Mouse (Mus musculus) hindbrain, embryonic 10.5 days (tissue): ENCODE results near the gene Slc38a3. TPM values are rescaled to one million over a fixed set of nuclear protein-coding genes. Genes with fewer than 3 reads are reported as not detected.

ENCODE experiments used
- DNase-seq: peaks from one replicate; pipeline ENCODE4 v3.0.0-alpha.2; 2017; ENCODE audit warnings: low spot score
- H3K27ac ChIP-seq: fragments of 300-500 bp; sonication (generic); 2 replicates; pipeline ENCODE4 v1.5.1; 2016; ENCODE audit warnings: mild to moderate bottlenecking, moderate library complexity
- H3K27me3 ChIP-seq: fragments of 300-500 bp; sonication (generic); 2 replicates; pipeline ENCODE4 v1.6.1; 2016; ENCODE audit warnings: mild to moderate bottlenecking; ENCODE audit not compliant: poor library complexity, insufficient read depth, severe bottlenecking
- H3K36me3 ChIP-seq: fragments of 300-500 bp; sonication (generic); 2 replicates; pipeline ENCODE4 v1.6.1; 2016; ENCODE audit warnings: mild to moderate bottlenecking, moderate library complexity
- H3K4me1 ChIP-seq: fragments of 300-500 bp; sonication (generic); replicated peaks from 2 replicates; pipeline ENCODE4 v1.6.1; 2016; ENCODE audit warnings: mild to moderate bottlenecking
- H3K4me3 ChIP-seq: fragments of 300-500 bp; sonication (generic); 2 replicates; pipeline ENCODE4 v1.5.1; 2016; ENCODE audit warnings: mild to moderate bottlenecking, moderate library complexity
- H3K9me3 ChIP-seq: fragments of 300-500 bp; sonication (generic); 2 replicates; pipeline ENCODE4 v1.6.1; 2016; ENCODE audit warnings: mild to moderate bottlenecking, moderate library complexity
- WGBS: fragments of 180-500 bp; shearing (Covaris S2); methylation state at CpG from one replicate; pipeline ENCODE4 v1.1.7; 2016; 5-methylcytosine and 5-hydroxymethylcytosine counted together
- polyA plus RNA-seq: library from polyadenylated mRNA; unstranded; fragments of >200 nt; fragmentation: Nextera tagmentation; extraction: Ambion mirVana; gene quantifications from 2 replicates; pipeline ENCODE4 v1.2.1, GENCODE M21; 2016

Gene Slc38a3
- polyA plus RNA-seq, 1 experiment from 2014 or later, result 7.2 TPM

DNA sequence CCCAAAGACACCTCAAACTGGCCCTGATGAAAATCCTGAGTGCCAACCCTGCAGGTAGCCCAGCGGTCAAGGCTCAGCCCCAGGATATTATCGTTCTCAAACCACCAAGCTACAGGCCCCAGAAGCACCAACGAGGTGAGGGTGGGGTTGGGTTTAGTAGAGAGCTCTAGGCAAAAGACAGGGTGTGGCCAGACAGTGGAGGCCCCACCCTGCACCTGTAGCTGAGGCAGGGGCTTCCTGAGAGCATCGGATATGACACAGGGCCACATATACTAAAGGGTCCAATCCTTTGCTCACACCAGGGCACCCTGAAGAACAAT is 40.0 kb downstream of the Slc38a3 start:
- peaks cover 100% of the 10 kb centered on the region for H3K4me1 ChIP-seq
- H3K4me3 ChIP-seq, result peak overlapping the region; percentile 87
- H3K27ac ChIP-seq, result peak overlapping the region; percentile 99
- no peaks in the 10 kb centered on the region for H3K9me3 ChIP-seq
- H3K36me3 ChIP-seq, result peaks cover 54% of the 10 kb centered on the region
- no peaks in the 10 kb centered on the region for H3K27me3 ChIP-seq
- 30% methylated on average over 4 of the region's 4 CpGs for WGBS
- no peak for DNase-seq

DNA sequence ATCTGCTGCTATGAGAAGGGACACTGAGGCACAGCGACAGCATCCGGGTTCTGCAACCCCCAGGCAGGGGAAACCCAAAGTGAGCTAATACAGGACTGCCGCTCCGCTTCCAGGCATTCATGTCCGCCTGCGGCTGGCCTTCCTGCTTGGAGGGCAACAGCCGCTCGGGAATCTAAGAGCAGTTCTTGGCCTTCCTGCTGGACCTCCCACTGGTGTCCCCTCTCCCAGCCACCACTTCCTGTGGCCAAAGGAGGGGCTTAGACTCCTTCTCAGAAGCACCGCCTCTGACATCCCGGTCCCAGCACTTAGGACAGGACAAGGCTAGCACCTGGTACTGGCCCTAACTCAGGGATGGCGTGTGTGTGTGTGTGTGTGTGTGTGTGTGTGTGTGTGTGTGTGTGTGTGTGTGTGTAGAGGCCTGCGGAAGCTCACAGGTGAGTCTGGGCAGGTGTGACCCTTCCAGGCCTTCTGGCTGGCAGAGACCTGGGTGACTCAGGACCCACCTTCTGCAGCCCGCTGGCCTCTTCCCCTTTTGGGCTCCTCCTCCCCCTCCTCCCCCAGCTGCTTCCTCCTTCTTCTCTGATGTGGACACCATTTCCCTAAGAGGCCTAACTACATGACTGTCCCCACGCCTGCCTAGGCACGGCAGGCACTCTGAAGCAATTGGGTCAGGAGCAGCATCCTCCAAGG is 40.5 kb downstream of the Slc38a3 start:
- Histone ChIP-seq H3K4me3 (peak overlapping the region; percentile 87), H3K4me1 (peaks cover 100% of the 10 kb centered on the region), H3K27me3 (no peaks in the 10 kb centered on the region), H3K36me3 (peaks cover 59% of the 10 kb centered on the region), H3K27ac (peak overlapping the region; percentile 99), H3K9me3 (no peaks in the 10 kb centered on the region)
- DNase-seq, result peak; percentile 42
- 40% methylated on average over 15 of the region's 15 CpGs for WGBS

DNA sequence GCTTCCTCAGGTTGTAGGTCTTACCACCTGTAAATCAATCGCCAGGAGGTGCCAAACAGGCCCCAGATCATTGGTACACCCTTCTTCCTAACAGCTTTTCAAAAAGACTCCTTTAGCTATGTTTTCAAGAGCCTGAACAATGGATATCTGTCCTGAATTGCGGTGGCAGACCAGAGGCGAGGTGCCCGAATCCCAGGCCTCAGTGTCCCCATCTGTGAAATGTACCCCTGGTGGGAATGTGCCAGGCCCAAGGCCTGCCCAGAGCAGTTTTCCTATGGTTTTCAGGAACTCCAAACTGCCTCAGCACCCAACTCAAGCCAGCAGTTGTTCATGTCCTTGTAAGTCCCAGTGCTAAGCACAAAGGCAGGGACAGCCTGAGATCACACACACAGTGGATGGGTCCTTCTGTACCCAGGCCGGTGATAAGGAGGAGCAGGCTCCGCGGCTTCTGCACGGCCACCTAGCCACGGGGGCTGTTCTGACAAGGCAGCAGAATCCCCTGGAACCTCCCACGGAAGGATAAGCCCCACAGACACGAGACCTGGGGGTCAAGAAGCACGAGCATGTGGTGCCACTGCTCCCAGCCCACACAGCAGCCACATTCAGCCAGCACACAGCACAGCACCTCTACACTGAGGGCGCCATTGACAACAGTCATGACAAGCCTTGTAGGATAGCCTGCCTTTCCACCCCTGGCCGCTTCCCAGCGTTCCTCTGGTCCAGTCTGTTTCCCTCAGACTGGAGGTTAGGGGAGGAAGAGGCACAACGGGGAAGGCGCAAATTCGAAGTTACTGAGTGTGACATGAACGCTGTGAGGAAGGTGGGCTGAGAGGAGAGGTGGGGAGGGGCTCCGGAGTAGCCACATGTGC is 41.7 kb downstream of the Slc38a3 start:
- Histone ChIP-seq H3K36me3 (peaks cover 66% of the 10 kb centered on the region), H3K27me3 (no peaks in the 10 kb centered on the region), H3K4me3 (peak overlapping the region; percentile 87), H3K9me3 (no peaks in the 10 kb centered on the region), H3K4me1 (peaks cover 91% of the 10 kb centered on the region), H3K27ac (peak overlapping the region; percentile 99)
- DNase-seq, result no peak
- WGBS, result 26% methylated on average over 20 of the region's 20 CpGs

DNA sequence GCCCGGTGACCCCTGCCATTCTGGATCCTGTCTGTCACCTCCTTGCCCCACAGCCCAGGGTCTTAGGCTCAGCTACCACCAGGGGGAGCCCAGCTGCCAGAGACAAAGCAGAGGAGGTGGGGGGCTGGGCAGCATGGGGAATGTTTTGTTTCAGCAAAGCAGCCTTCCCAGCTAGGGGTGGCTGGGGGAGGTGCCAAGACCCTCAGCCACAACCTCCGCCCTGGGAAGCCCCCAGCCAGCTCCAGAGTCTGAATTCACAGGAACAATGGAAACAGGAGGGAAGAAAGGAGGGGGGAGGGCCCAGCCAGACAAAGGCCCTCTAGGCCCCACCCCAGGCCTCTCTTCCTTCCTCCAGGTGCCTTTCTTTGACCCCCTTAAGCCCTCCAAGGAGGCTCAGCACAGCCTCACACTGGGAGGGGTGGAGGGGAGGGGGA is 42.5 kb downstream of the Slc38a3 start:
- Histone ChIP-seq H3K27ac (peak overlapping the region; percentile 99), H3K36me3 (peaks cover 66% of the 10 kb centered on the region), H3K9me3 (no peaks in the 10 kb centered on the region), H3K4me3 (peak overlapping the region; percentile 87), H3K27me3 (no peaks in the 10 kb centered on the region), H3K4me1 (peaks cover 84% of the 10 kb centered on the region)
- WGBS, result 0% methylated on average over 2 of the region's 2 CpGs
- peak; percentile 96 for DNase-seq

DNA sequence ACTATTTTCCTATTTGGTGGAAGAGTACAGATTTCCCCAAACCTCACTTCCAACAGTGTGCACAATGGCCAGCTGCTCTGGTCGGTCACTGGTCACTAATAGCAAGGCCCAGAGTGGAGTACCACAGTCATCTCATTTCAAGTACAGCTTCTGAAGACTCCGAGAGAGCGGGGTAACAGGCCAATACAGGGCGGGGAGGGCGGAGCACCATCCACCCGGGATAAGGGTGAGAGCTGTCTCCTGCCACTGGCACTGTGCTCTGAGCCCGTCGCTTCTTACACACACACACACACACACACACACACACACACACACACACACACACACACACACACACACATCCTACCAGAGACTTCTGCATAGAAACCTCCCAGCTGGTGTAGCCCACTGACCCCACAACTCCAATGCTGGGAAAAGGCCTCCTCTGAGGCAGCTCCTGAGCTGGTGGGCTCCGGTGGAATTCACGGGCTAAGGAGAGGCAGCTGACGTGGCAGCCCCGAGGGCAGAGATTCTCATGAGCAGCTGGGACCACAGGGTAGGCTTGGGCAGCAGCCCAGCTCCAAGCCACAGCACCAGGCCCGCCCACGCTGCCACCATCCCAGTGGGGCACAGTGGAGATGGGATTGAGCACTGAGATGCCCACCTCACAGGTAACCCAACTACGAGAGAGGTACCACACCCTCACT is 43.0 kb downstream of the Slc38a3 start:
- H3K36me3 ChIP-seq, result peaks cover 66% of the 10 kb centered on the region
- H3K4me1 ChIP-seq, result peaks cover 78% of the 10 kb centered on the region
- 35% methylated on average over 15 of the region's 15 CpGs for WGBS
- DNase-seq, result no peak
- H3K4me3 ChIP-seq, result peak overlapping the region; percentile 87
- no peaks in the 10 kb centered on the region for H3K9me3 ChIP-seq
- no peaks in the 10 kb centered on the region for H3K27me3 ChIP-seq
- H3K27ac ChIP-seq, result peak overlapping the region; percentile 99

DNA sequence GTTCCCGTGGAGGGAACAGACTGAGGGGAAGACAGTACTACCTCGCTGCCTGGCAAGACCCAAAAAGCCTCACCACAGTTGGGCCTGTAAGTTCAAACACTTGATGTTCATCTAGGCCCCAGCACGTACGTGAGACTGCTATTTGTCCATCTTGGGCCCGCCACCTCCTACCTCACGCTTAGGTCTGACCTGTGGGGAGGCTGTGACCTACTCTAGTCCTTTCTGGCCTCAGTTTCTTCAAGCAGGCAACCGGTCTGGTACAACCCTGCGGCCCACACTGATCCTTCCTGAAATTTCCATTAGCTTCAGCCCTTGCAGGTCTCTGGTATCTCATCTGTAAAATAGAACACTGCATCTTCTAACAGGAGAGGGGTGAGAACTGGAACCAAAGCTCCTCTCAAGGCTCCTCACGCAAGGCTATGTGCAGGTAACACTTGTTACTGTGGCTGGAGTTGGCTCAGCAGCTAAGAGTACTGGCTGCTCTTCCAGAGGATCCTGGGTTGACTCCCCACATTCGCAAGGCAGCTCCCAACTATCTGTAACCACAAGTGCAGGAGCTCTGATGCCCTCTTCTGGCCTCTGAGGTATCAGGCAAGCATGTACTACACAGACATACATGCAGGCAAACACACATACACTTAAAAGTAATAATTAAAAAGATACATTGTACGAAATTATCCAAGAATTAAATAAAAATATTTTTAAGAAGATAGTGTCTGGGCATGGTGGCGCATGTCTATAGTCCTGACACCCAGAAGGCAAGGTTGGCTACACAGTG is 43.8 kb downstream of the Slc38a3 start:
- peaks cover 74% of the 10 kb centered on the region for H3K36me3 ChIP-seq
- peaks cover 70% of the 10 kb centered on the region for H3K4me1 ChIP-seq
- H3K27ac ChIP-seq, result peak overlapping the region; percentile 99
- no peaks in the 10 kb centered on the region for H3K27me3 ChIP-seq
- DNase-seq, result no peak
- 0 out of 2 replicates have a peak overlapping the region, but pooled peaks have one; percentile 11 for H3K4me3 ChIP-seq
- 88% methylated on average over 12 of the region's 12 CpGs for WGBS
- H3K9me3 ChIP-seq, result no peaks in the 10 kb centered on the region

DNA sequence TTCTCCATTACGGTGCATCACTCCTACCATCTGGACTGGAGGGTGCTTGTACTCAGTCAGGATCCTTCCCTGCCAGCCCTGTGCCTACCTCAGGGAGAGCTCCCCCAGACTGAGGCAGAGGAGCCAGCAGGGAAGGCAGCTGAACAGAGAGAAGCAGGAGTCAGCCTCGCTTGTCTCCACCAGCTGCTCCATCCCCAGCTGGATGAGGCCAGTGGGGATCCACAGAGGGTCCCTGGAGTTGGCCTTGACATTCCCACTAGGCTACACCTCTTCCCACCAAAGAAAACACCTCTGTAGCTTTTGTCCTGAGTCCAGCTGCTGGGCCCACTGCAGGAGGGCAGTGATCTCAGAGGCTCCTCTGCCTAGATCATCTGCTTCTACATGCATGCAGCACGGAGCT is 44.4 kb downstream of the Slc38a3 start:
- DNase-seq, result no peak
- Histone ChIP-seq H3K27me3 (no peaks in the 10 kb centered on the region), H3K9me3 (no peaks in the 10 kb centered on the region), H3K4me1 (peaks cover 64% of the 10 kb centered on the region), H3K27ac (peak overlapping the region; percentile 99), H3K36me3 (peaks cover 79% of the 10 kb centered on the region), H3K4me3 (0 out of 2 replicates have a peak overlapping the region, but pooled peaks have one; percentile 11)
- 79% methylated on average over 3 of the region's 3 CpGs for WGBS

DNA sequence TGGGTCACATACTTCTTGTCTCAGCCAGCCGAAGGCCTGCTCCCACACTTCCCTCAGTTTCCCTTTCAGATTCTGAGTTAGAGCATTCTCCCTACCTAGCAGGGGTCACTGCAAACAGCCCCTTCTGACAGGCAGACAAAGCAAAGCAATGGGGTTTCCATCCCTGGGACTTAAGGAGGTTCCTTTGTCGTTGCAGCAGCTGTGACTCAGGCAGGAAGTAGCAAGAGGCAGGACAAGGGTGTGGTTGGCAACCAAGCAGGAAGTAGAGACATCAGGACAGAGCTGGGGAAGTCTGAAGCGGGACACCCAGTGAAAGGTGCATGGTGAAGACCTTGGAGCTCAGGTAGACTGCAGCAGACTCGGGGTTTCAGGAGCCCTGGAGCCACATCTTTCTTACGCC is 44.8 kb downstream of the Slc38a3 start:
- no peaks in the 10 kb centered on the region for H3K9me3 ChIP-seq
- DNase-seq, result no peak
- 67% methylated on average over 5 of the region's 5 CpGs for WGBS
- no peaks in the 10 kb centered on the region for H3K27me3 ChIP-seq
- H3K4me3 ChIP-seq, result no peak overlapping the region
- H3K27ac ChIP-seq, result peak overlapping the region; percentile 99
- peaks cover 84% of the 10 kb centered on the region for H3K36me3 ChIP-seq
- H3K4me1 ChIP-seq, result peaks cover 63% of the 10 kb centered on the region

DNA sequence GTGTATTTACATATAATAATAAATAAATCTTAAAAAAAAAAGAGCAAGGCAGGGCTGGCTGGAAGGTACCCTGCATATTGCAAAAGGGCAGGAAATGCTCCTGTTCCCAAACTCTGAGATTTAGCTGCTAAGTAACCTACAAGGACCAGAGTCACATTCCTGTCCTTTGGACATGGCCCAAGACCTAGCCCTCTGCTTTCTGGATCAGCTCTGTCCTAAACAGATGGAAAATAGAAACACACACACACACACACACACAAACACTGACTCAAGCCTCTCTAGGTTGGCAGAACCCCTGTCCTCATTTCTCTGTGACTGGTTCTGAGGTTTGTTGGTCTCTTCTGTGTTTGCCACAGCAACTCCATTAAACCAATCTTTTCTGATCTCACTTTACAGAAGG is 48.4 kb downstream of the Slc38a3 start:
- no peak for DNase-seq
- Histone ChIP-seq H3K27me3 (no peaks in the 10 kb centered on the region), H3K36me3 (peaks cover 97% of the 10 kb centered on the region), H3K4me3 (no peak overlapping the region), H3K9me3 (no peaks in the 10 kb centered on the region), H3K4me1 (peaks cover 39% of the 10 kb centered on the region), H3K27ac (no peak overlapping the region)

DNA sequence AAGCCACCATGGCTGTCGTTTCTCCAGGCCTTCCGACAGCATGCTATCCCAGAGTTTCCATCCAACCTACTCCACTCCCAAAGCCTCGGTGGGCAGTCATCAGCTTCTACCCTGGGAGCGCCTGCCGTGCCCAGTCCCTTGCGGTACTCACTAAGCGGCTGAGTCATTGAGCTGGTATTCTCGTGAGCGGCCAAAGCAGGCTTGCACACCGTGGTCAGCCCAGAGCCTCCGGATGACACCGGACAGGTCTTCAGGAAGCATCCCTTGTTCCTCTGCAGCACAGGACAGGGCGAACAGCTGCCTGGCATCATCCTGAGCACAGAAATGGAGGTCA is 49.8 kb downstream of the Slc38a3 start:
- Histone ChIP-seq H3K9me3 (no peaks in the 10 kb centered on the region), H3K4me1 (peaks cover 39% of the 10 kb centered on the region), H3K27me3 (no peaks in the 10 kb centered on the region), H3K4me3 (no peak overlapping the region), H3K36me3 (peaks cover 98% of the 10 kb centered on the region), H3K27ac (peak overlapping the region; percentile 53; the same call in 1 of the 2 replicates)
- 87% methylated on average over 13 of the region's 13 CpGs for WGBS
- no peak for DNase-seq

DNA sequence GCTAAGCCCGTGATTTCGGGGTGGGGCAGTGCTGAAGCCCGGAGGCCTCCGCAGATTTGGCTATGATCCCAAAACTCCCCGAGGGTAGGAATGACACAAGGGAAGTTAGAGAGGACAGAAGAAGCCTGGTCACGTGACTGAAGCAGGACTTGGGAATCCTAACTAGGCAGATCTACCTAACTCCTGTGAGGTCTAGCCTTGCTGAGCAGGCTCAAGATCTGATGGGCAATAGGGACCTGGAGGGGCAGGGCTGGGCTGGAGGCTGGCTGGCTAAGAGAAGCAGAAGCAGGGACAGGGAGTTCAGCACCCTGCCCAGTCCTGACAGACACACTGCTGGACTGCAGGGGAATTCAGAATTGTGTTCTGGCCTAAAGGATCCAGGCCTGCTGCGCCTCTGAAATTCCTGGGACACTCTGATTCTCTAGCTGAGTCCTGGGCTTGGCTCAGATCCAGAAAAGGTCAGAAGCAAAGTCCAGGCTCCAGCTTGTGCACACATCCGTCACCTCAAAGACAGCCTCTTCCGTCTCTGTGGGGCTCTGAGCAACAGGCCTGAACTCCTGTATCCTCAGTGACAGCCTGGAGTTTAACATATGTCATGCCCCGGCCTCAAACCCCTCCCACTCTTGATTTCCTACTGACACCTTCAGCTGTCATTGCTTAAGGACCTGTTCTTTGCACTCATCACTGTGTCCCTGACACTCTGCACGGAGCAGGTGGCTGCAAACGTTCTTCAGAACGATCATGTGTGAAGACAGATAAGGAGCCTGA is 50.4 kb downstream of the Slc38a3 start:
- no peak overlapping the region for H3K4me3 ChIP-seq
- no peaks in the 10 kb centered on the region for H3K9me3 ChIP-seq
- peak overlapping the region; percentile 20; the same call in 1 of the 2 replicates for H3K27ac ChIP-seq
- H3K4me1 ChIP-seq, result peaks cover 39% of the 10 kb centered on the region
- no peak for DNase-seq
- peaks cover 98% of the 10 kb centered on the region for H3K36me3 ChIP-seq
- 84% methylated on average over 13 of the region's 13 CpGs for WGBS
- no peaks in the 10 kb centered on the region for H3K27me3 ChIP-seq

DNA sequence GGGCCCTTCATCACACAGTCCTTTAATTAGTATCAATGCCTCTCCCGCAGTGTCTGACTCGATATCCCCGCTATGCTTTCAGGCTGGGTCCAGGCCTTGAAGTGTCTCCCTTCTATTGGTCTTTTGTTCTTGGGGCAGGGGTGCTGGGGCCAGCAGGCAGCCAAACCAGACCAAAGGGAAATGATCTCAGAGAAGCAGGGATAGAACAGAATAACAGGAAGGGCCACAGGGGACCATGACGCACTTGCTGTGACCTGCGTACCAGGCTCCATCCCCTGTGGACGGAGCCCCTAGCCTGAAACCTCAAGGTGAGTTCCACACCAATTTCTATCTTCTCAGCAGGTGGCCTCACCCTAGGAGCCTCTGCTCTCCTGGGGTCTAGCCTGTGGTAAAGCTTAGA is 51.2 kb downstream of the Slc38a3 start:
- Histone ChIP-seq H3K4me1 (peaks cover 42% of the 10 kb centered on the region), H3K9me3 (no peaks in the 10 kb centered on the region), H3K27me3 (no peaks in the 10 kb centered on the region), H3K27ac (no peak overlapping the region; the same call in 1 of the 2 replicates), H3K4me3 (no peak overlapping the region), H3K36me3 (peaks cover 94% of the 10 kb centered on the region)
- no peak for DNase-seq
- 94% methylated on average over 6 of the region's 6 CpGs for WGBS
